Comparison of ENCODE assay signal across 10 mouse cellular contexts in genomic region chr4:139082790-139083564, GRCm38 (mm10). TPM values are rescaled to one million over a fixed set of nuclear protein-coding genes. Genes with fewer than 3 reads are reported as not detected.
A peak's percentile ranks its signal among the peaks of the same experiment; 100 is the strongest.
DNase-seq lines count a peak whose midpoint lies in the region; ATAC-seq and TF ChIP-seq lines count a peak whose summit lies in the region.
"Had no signal": no experiment of that assay in that cellular context is flagged by ENCODE, and none has a peak within 500 bp of the region (broad histone marks: within the 10 kb centered on the region; RNA-seq: fewer than 3 reads in every experiment).

No protein-coding gene starts in this region.

- no peaks in the 10 kb centered on the region for H3K4me1 ChIP-seq in kidney, adult 2 months (ENCODE audit: control insufficient read depth, insufficient read depth, low read length)
- H3K4me1 ChIP-seq in embryonic facial prominence, embryonic 12.5 days: peaks cover 21% of the 10 kb centered on the region
- H3K4me1 ChIP-seq in limb, embryonic 12.5 days (replicated peaks): peaks cover 20% of the 10 kb centered on the region

- peak overlapping the region; percentile 0; the same call in 1 of the 2 replicates for H3K4me2 ChIP-seq in embryonic facial prominence, embryonic 12.5 days (replicated peaks)
- no peak overlapping the region for H3K4me2 ChIP-seq in limb, embryonic 12.5 days

- H3K9me3 ChIP-seq in embryonic facial prominence, embryonic 12.5 days: no peaks in the 10 kb centered on the region
- no peaks in the 10 kb centered on the region for H3K9me3 ChIP-seq in limb, embryonic 12.5 days
- H3K9me3 ChIP-seq: G1E had no signal

- ATAC-seq in embryonic facial prominence, embryonic 12.5 days (ENCODE audit: insufficient number of reproducible peaks, insufficient read depth, low FRiP score, low TSS enrichment): peak; percentile 59
- ATAC-seq in limb, embryonic 12.5 days (ENCODE audit: insufficient number of reproducible peaks, insufficient read depth, low FRiP score, low TSS enrichment, low read depth): peak; percentile 7; the same call in 1 of the 2 replicates

- no peak for TF ChIP-seq CTCF in kidney, adult 2 months (conservative IDR thresholded peaks at IDR 0.05; ENCODE audit: insufficient read depth, insufficient read length, low read depth, low read length)

- no peak for TF ChIP-seq POLR2A in kidney, adult 2 months (IDR thresholded peaks at IDR 0.05; ENCODE audit: low read depth, low read length)

- H3K4me3 ChIP-seq in kidney, adult 2 months (ENCODE audit: insufficient read depth, low read depth, low read length): no peak overlapping the region
- no peak overlapping the region for H3K4me3 ChIP-seq in embryonic facial prominence, embryonic 12.5 days
- H3K4me3 ChIP-seq in limb, embryonic 12.5 days (replicated peaks): no peak overlapping the region

- no peak overlapping the region; the same call in 1 of the 2 replicates for H3K9ac ChIP-seq in embryonic facial prominence, embryonic 12.5 days
- 0 out of 2 replicates have a peak overlapping the region, but pooled peaks have one; percentile 13 for H3K9ac ChIP-seq in limb, embryonic 12.5 days (replicated peaks)

- no peaks in the 10 kb centered on the region for H3K27me3 ChIP-seq in kidney, adult 2 months (replicated peaks; ENCODE audit: control insufficient read depth, insufficient read depth, low read length)
- H3K27me3 ChIP-seq in embryonic facial prominence, embryonic 12.5 days: 0 out of 2 replicates have a peak, but pooled peaks cover 3% of the 10 kb centered on the region
- H3K27me3 ChIP-seq in limb, embryonic 12.5 days: peaks cover 23% of the 10 kb centered on the region

- peak; percentile 42 for DNase-seq in kidney, postnatal 14 days
- no peak for DNase-seq in kidney, adult 2 months
- DNase-seq in brain, adult 2 months (ENCODE audit: low read depth, low spot score): peak; percentile 43
- no peak for DNase-seq in adrenal gland, postnatal 14 days
- no peak for DNase-seq in spleen, postnatal 4 days (ENCODE audit: low spot score in 2 of 2)
- no peak for DNase-seq in frontal cortex, postnatal 14 days (ENCODE audit: low spot score in 2 of 2)

- no peaks in the 10 kb centered on the region for H3K36me3 ChIP-seq in kidney, adult 2 months (ENCODE audit: control insufficient read depth, insufficient read depth, low read length)
- H3K36me3 ChIP-seq in embryonic facial prominence, embryonic 12.5 days: peaks cover 17% of the 10 kb centered on the region; the same call in 1 of the 2 replicates
- peaks cover 14% of the 10 kb centered on the region for H3K36me3 ChIP-seq in limb, embryonic 12.5 days
- H3K36me3 ChIP-seq: G1E had no signal

- 40% methylated on average over 12 of the region's 12 CpGs for WGBS in kidney, adult 2 months
- WGBS in embryonic facial prominence, embryonic 12.5 days: 34% methylated on average over 12 of the region's 12 CpGs
- 55% methylated on average over 12 of the region's 12 CpGs for WGBS in limb, embryonic 12.5 days

- H3K27ac ChIP-seq in kidney, adult 2 months (ENCODE audit: insufficient read depth, low read depth, low read length): no peak overlapping the region
- H3K27ac ChIP-seq in embryonic facial prominence, embryonic 12.5 days: peak overlapping the region; percentile 62
- H3K27ac ChIP-seq in limb, embryonic 12.5 days: no peak overlapping the region

RNA-seq across cellular contexts. Expression of gene Htr6, which starts 7.6 kb away (rescaled TPM):
- polyA plus RNA-seq in kidney, adult 2 months (2012; rRNA removed): not detected in 2 replicates
- polyA plus RNA-seq in embryonic facial prominence, embryonic 12.5 days (2016; fragmentation: Nextera tagmentation; extraction: Ambion mirVana): 0.40 and 0.67 TPM in 2 replicates
- 0.50 and 0.60 TPM in 2 replicates for polyA plus RNA-seq in limb, embryonic 12.5 days (2016; fragmentation: Nextera tagmentation; extraction: Ambion mirVana)
- 0.15 TPM in 1 of 2 replicates, not detected in the other for total RNA-seq in adrenal gland, postnatal 14 days (2021)
- total RNA-seq: G1E had no signal
- polyA plus RNA-seq: G1E; heart, embryonic 16.5 days had no signal

RNA-seq across cellular contexts. Expression of gene Nbl1, which starts 9.8 kb away (rescaled TPM):
- polyA plus RNA-seq in kidney, adult 2 months (2012; rRNA removed): 35.7 and 42.9 TPM in 2 replicates
- 160 and 161 TPM in 2 replicates for polyA plus RNA-seq in embryonic facial prominence, embryonic 12.5 days (2016; fragmentation: Nextera tagmentation; extraction: Ambion mirVana)
- 141 and 152 TPM in 2 replicates for polyA plus RNA-seq in limb, embryonic 12.5 days (2016; fragmentation: Nextera tagmentation; extraction: Ambion mirVana)
- total RNA-seq in adrenal gland, postnatal 14 days (2021): 33.7 and 39.8 TPM in 2 replicates

RNA-seq across cellular contexts. Expression of gene Minos1, which starts 47.9 kb away (rescaled TPM):
- 100 and 157 TPM in 2 replicates for polyA plus RNA-seq in kidney, adult 2 months (2012; rRNA removed)
- polyA plus RNA-seq in embryonic facial prominence, embryonic 12.5 days (2016; fragmentation: Nextera tagmentation; extraction: Ambion mirVana): 505 and 512 TPM in 2 replicates
- polyA plus RNA-seq in limb, embryonic 12.5 days (2016; fragmentation: Nextera tagmentation; extraction: Ambion mirVana): 476 and 492 TPM in 2 replicates
- 480 and 499 TPM in 2 replicates for total RNA-seq in adrenal gland, postnatal 14 days (2021)

Comparison
In these comparisons a context has a peak if more than half of its experiments do, and no peak if none do; other contexts are left out.
1. DNase-seq: peak in kidney, postnatal 14 days (single experiment) and brain, adult 2 months (single experiment); none in kidney, adult 2 months (single experiment), adrenal gland, postnatal 14 days (single experiment), spleen, postnatal 4 days (0 of 2) and frontal cortex, postnatal 14 days (0 of 2).